Mouse (Mus musculus): ENCODE measurements at regions not wholly inside any gene's neighbourhood (a gene's known extent, or its start where the extent isn't known, plus 50 kb on each side); places are given as distances from the start of the nearest gene placed in this dataset. TPM values are rescaled to one million over a fixed set of nuclear protein-coding genes. Genes with fewer than 3 reads are reported as not detected.

Small RNAs in the stretch of these regions (microRNA-seq; reads per million reads assigned to microRNA genes)
- not detected for gene Gm24271
